Mouse (Mus musculus) cerebellum, adult 11-12 months (tissue): ENCODE results near the gene Eif4a2.

Experiments
- DNase-seq: peaks from one replicate; pipeline ENCODE4 v3.0.0; 2022

The Eif4a2 gene

GRCm38 (mm10) chr16:23145211-23145610, 38.0 kb downstream of the Eif4a2 start:
- no peak for DNase-seq

- DNase-seq: no peak
Observed at GRCm38 (mm10) chr16:23146280-23146679, 39.0 kb downstream of the Eif4a2 start, which contains the start of gene Adipoq. Gene Adipoq (plus strand): TSS chr16:23146536.

GRCm38 (mm10) chr16:23148936-23149335, 41.7 kb downstream of the Eif4a2 start:
- DNase-seq: no peak

GRCm38 (mm10) chr16:23149396-23149795, 42.2 kb downstream of the Eif4a2 start:
- no peak for DNase-seq

GRCm38 (mm10) chr16:23151423-23151822, 44.2 kb downstream of the Eif4a2 start:
- DNase-seq: no peak

GRCm38 (mm10) chr16:23154261-23154660, 47.0 kb downstream of the Eif4a2 start:
- no peak for DNase-seq

GRCm38 (mm10) chr16:23157013-23157412, 49.8 kb downstream of the Eif4a2 start:
- no peak for DNase-seq

GRCm38 (mm10) chr16:23158292-23158691, 51.0 kb downstream of the Eif4a2 start:
- no peak for DNase-seq

- no peak for DNase-seq
Observed at GRCm38 (mm10) chr16:23158957-23159356, 51.7 kb downstream of the Eif4a2 start.

- DNase-seq: no peak
Observed at GRCm38 (mm10) chr16:23159749-23160148, 52.5 kb downstream of the Eif4a2 start.

GRCm38 (mm10) chr16:23162116-23162515, 54.9 kb downstream of the Eif4a2 start:
- DNase-seq: no peak
